ENCODE assay signal across 20 mouse cellular contexts in genomic region chr6:55091396-55091795, GRCm38 (mm10). TPM values are rescaled to one million over a fixed set of nuclear protein-coding genes. Genes with fewer than 3 reads are reported as not detected.
DNase-seq lines count a peak whose midpoint lies in the region; ATAC-seq and TF ChIP-seq lines count a peak whose summit lies in the region.
"Had no signal": no experiment of that assay in that cellular context is flagged by ENCODE, and none has a peak within 500 bp of the region (broad histone marks: within the 10 kb centered on the region; RNA-seq: fewer than 3 reads in every experiment).

No protein-coding gene starts in this region.

- DNase-seq in kidney, adult 11 months: peak; percentile 36
- DNase-seq in kidney, adult 2 months: peak; percentile 64
- DNase-seq in kidney, postnatal 10 days: no peak
- DNase-seq in kidney, adult 9 months: peak; percentile 58
- DNase-seq: adrenal gland, adult 8-10 months; B cell, adult 2 months; cerebellum, adult 11-12 months; cerebellum, adult 2 months; cerebellum, adult 9-10 months; cerebellum, postnatal 25 days had no signal

- H3K4me2 ChIP-seq in kidney, embryonic 15.5 days: no peak overlapping the region
- H3K4me2 ChIP-seq in kidney, embryonic 16.5 days (replicated peaks; ENCODE audit: low read depth, low read length): no peak overlapping the region
- H3K4me2 ChIP-seq: embryonic facial prominence, embryonic 12.5 days; forebrain, embryonic 13.5 days; forebrain, embryonic 15.5 days had no signal

- H3K4me3 ChIP-seq in kidney, embryonic 15.5 days (replicated peaks): no peak overlapping the region
- H3K4me3 ChIP-seq in kidney, adult 2 months (ENCODE audit: insufficient read depth, low read depth, low read length): no peak overlapping the region
- H3K4me3 ChIP-seq in kidney, embryonic 16.5 days (ENCODE audit: low read length): no peak overlapping the region
- H3K4me3 ChIP-seq: embryonic facial prominence, embryonic 10.5 days; embryonic facial prominence, embryonic 12.5 days; forebrain, embryonic 13.5 days; forebrain, embryonic 15.5 days had no signal

- peaks cover 42% of the 10 kb centered on the region for H3K27me3 ChIP-seq in kidney, embryonic 15.5 days
- no peaks in the 10 kb centered on the region for H3K27me3 ChIP-seq in kidney, adult 2 months (replicated peaks; ENCODE audit: control insufficient read depth, insufficient read depth, low read length)
- peaks cover 24% of the 10 kb centered on the region for H3K27me3 ChIP-seq in kidney, embryonic 16.5 days (ENCODE audit: insufficient read depth, low read length)
- H3K27me3 ChIP-seq: forebrain, embryonic 13.5 days; forebrain, embryonic 15.5 days had no signal

- 88% methylated on average over 9 of the region's 9 CpGs for WGBS in kidney, embryonic 15.5 days
- WGBS in kidney, adult 2 months: 70% methylated on average over 9 of the region's 9 CpGs
- 81% methylated on average over 9 of the region's 9 CpGs for WGBS in kidney, embryonic 16.5 days

- H3K36me3 ChIP-seq in kidney, embryonic 15.5 days: no peaks in the 10 kb centered on the region
- H3K36me3 ChIP-seq in kidney, adult 2 months (ENCODE audit: control insufficient read depth, insufficient read depth, low read length): no peaks in the 10 kb centered on the region
- H3K36me3 ChIP-seq in kidney, embryonic 16.5 days (ENCODE audit: insufficient read depth, low read length): no peaks in the 10 kb centered on the region
- H3K36me3 ChIP-seq: embryonic facial prominence, embryonic 10.5 days; embryonic facial prominence, embryonic 12.5 days; forebrain, embryonic 15.5 days; G1E had no signal

- no peak for ATAC-seq in kidney, embryonic 15.5 days (replicated peaks; ENCODE audit: low FRiP score)
- ATAC-seq in kidney, embryonic 16.5 days (ENCODE audit: low FRiP score, low TSS enrichment): no peak
- ATAC-seq: activated CD4-positive, CD25-positive, alpha-beta regulatory T cell, adult 4 months; CD4-positive, CD25-positive, alpha-beta regulatory T cell, adult 4 months; forebrain, embryonic 13.5 days; forebrain, embryonic 15.5 days; Patski had no signal

- TF ChIP-seq CTCF in kidney, adult 2 months (conservative IDR thresholded peaks at IDR 0.05; ENCODE audit: insufficient read depth, insufficient read length, low read depth, low read length): no peak

- H3K9me3 ChIP-seq in kidney, embryonic 15.5 days (replicated peaks): no peaks in the 10 kb centered on the region
- no peaks in the 10 kb centered on the region for H3K9me3 ChIP-seq in kidney, embryonic 16.5 days (ENCODE audit: low read length)
- H3K9me3 ChIP-seq: embryonic facial prominence, embryonic 10.5 days; embryonic facial prominence, embryonic 12.5 days; forebrain, embryonic 13.5 days; forebrain, embryonic 15.5 days; G1E had no signal

- H3K27ac ChIP-seq in kidney, embryonic 15.5 days: no peak overlapping the region
- no peak overlapping the region for H3K27ac ChIP-seq in kidney, adult 2 months (ENCODE audit: insufficient read depth, low read depth, low read length)
- no peak overlapping the region for H3K27ac ChIP-seq in kidney, embryonic 16.5 days (ENCODE audit: low read length)
- H3K27ac ChIP-seq: embryonic facial prominence, embryonic 10.5 days; embryonic facial prominence, embryonic 12.5 days; forebrain, embryonic 13.5 days; forebrain, embryonic 15.5 days had no signal

- H3K4me1 ChIP-seq in kidney, embryonic 15.5 days: peaks cover 10% of the 10 kb centered on the region
- H3K4me1 ChIP-seq in kidney, adult 2 months (ENCODE audit: control insufficient read depth, insufficient read depth, low read length): 0 out of 2 replicates have a peak, but pooled peaks cover 3% of the 10 kb centered on the region
- peaks cover 4% of the 10 kb centered on the region; the same call in 1 of the 2 replicates for H3K4me1 ChIP-seq in kidney, embryonic 16.5 days (ENCODE audit: insufficient read depth, low read length)
- H3K4me1 ChIP-seq: embryonic facial prominence, embryonic 12.5 days; forebrain, embryonic 13.5 days; forebrain, embryonic 15.5 days had no signal

- no peak overlapping the region for H3K9ac ChIP-seq in kidney, embryonic 15.5 days
- no peak overlapping the region for H3K9ac ChIP-seq in kidney, embryonic 16.5 days (replicated peaks; ENCODE audit: low read length)
- H3K9ac ChIP-seq: embryonic facial prominence, embryonic 12.5 days; forebrain, embryonic 13.5 days; forebrain, embryonic 15.5 days had no signal

- no peak for TF ChIP-seq POLR2A in kidney, adult 2 months (IDR thresholded peaks at IDR 0.05; ENCODE audit: low read depth, low read length)

RNA-seq across cellular contexts. Expression of gene Crhr2, which starts 41.4 kb away (rescaled TPM):
- polyA plus RNA-seq in kidney, embryonic 15.5 days (2015; fragmentation: Nextera tagmentation; extraction: Ambion mirVana): 0.13 and 0.26 TPM in 2 replicates
- 0.98 and 1.5 TPM in 2 replicates for polyA plus RNA-seq in kidney, adult 2 months (2012; rRNA removed)
- 0.11 and 0.12 TPM in 2 replicates for polyA plus RNA-seq in kidney, embryonic 16.5 days (2015; fragmentation: Nextera tagmentation; extraction: Ambion mirVana)
- polyA plus RNA-seq: activated CD4-positive, CD25-positive, alpha-beta regulatory T cell, adult 4 months; CD4-positive, CD25-positive, alpha-beta regulatory T cell, adult 4 months; G1E; Patski had no signal

RNA-seq across cellular contexts. Expression of gene Gars, which starts 53.6 kb away (rescaled TPM):
- polyA plus RNA-seq in kidney, embryonic 15.5 days (2015; fragmentation: Nextera tagmentation; extraction: Ambion mirVana): 138 and 141 TPM in 2 replicates
- 31.4 and 35.9 TPM in 2 replicates for polyA plus RNA-seq in kidney, adult 2 months (2012; rRNA removed)
- 144 and 145 TPM in 2 replicates for polyA plus RNA-seq in kidney, embryonic 16.5 days (2015; fragmentation: Nextera tagmentation; extraction: Ambion mirVana)
